ENCODE assay signal across 7 mouse cellular contexts in the genomic region with DNA sequence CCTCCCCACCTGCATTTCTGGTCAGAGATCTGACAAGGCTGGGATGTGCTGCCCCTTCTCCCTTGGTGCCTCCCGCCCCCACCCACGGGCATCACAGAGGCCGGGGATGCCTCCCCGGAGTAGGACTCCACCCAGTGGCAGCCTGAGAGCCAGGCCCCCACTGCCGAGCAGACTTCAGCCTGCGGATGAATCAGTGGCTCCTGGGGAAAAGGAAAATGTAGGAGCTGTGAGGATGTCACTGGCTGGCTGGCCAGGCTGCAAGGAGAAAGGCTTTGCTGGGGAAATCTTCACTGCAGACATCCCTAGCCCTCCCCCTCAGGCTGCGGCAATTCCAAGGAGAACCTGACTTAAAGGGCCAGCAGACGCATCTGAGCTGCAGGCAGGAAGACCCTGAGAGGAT. TPM values are rescaled to one million over a fixed set of nuclear protein-coding genes. Genes with fewer than 3 reads are reported as not detected.
DNase-seq lines count a peak whose midpoint lies in the region; ATAC-seq lines count a peak whose summit lies in the region.

No protein-coding gene starts in this region.

- H3K4me2 ChIP-seq in midbrain, embryonic 14.5 days (ENCODE audit: low read length), result peak overlapping the region; percentile 37
- no peak overlapping the region for H3K4me2 ChIP-seq in midbrain, embryonic 11.5 days
- H3K4me2 ChIP-seq in hindbrain, embryonic 16.5 days (ENCODE audit: low read length), result peak overlapping the region; percentile 32

- 20% methylated on average over 8 of the region's 8 CpGs for WGBS in midbrain, embryonic 14.5 days
- 21% methylated on average over 8 of the region's 8 CpGs for WGBS in midbrain, embryonic 11.5 days
- WGBS in hindbrain, embryonic 16.5 days, result 17% methylated on average over 8 of the region's 8 CpGs

- peak; percentile 63 for DNase-seq in midbrain, embryonic 14.5 days
- DNase-seq in midbrain, embryonic 11.5 days (ENCODE audit: low spot score, missing footprints), result no peak
- DNase-seq in cerebellum, postnatal 36 days, result peak; percentile 48 to 60
- peak; percentile 74 for DNase-seq in right cerebral cortex, postnatal 25 days
- DNase-seq in thymus, postnatal 36 days, result no peak
- DNase-seq in T-cell, adult 2 months (ENCODE audit: low spot score), result no peak

- H3K27ac ChIP-seq in midbrain, embryonic 14.5 days (replicated peaks; ENCODE audit: low read depth, low read length), result peak overlapping the region; percentile 64
- H3K27ac ChIP-seq in midbrain, embryonic 11.5 days (ENCODE audit: low read depth, low read length), result no peak overlapping the region
- H3K27ac ChIP-seq in hindbrain, embryonic 16.5 days (ENCODE audit: low read depth, low read length), result peak overlapping the region; percentile 62

- peaks cover 19% of the 10 kb centered on the region; the same call in 1 of the 2 replicates for H3K36me3 ChIP-seq in midbrain, embryonic 14.5 days (ENCODE audit: control insufficient read depth, insufficient read depth, low read length)
- no peaks in the 10 kb centered on the region for H3K36me3 ChIP-seq in midbrain, embryonic 11.5 days (ENCODE audit: control insufficient read depth, insufficient read depth, low read length)
- no peaks in the 10 kb centered on the region for H3K36me3 ChIP-seq in hindbrain, embryonic 16.5 days (ENCODE audit: control insufficient read depth, insufficient read depth, low read length)

- no peaks in the 10 kb centered on the region for H3K9me3 ChIP-seq in midbrain, embryonic 14.5 days (ENCODE audit: control insufficient read depth, low read length)
- no peaks in the 10 kb centered on the region for H3K9me3 ChIP-seq in midbrain, embryonic 11.5 days (ENCODE audit: control insufficient read depth, low read length)
- H3K9me3 ChIP-seq in hindbrain, embryonic 16.5 days (ENCODE audit: control insufficient read depth, low read length), result no peaks in the 10 kb centered on the region

- peak overlapping the region; percentile 31; the same call in 1 of the 2 replicates for H3K9ac ChIP-seq in midbrain, embryonic 14.5 days (replicated peaks; ENCODE audit: low read length)
- H3K9ac ChIP-seq in midbrain, embryonic 11.5 days (ENCODE audit: low read length), result no peak overlapping the region
- peak overlapping the region; percentile 36 for H3K9ac ChIP-seq in hindbrain, embryonic 16.5 days (ENCODE audit: low read depth, low read length)

- no peak for ATAC-seq in midbrain, embryonic 14.5 days (ENCODE audit: low FRiP score, low TSS enrichment)
- ATAC-seq in midbrain, embryonic 11.5 days (ENCODE audit: low FRiP score), result no peak
- ATAC-seq in hindbrain, embryonic 16.5 days, result peak; percentile 29; the same call in 1 of the 2 replicates

- no peaks in the 10 kb centered on the region for H3K27me3 ChIP-seq in midbrain, embryonic 14.5 days (ENCODE audit: control insufficient read depth, insufficient read depth, low read length)
- no peaks in the 10 kb centered on the region for H3K27me3 ChIP-seq in midbrain, embryonic 11.5 days (ENCODE audit: control insufficient read depth, insufficient read depth, low read length)
- no peaks in the 10 kb centered on the region for H3K27me3 ChIP-seq in hindbrain, embryonic 16.5 days (replicated peaks; ENCODE audit: control insufficient read depth, insufficient read depth, low read length)

- no peak overlapping the region; the same call in 1 of the 2 replicates for H3K4me3 ChIP-seq in midbrain, embryonic 14.5 days (replicated peaks; ENCODE audit: low read depth, low read length)
- no peak overlapping the region for H3K4me3 ChIP-seq in midbrain, embryonic 11.5 days (ENCODE audit: low read depth, low read length)
- H3K4me3 ChIP-seq in hindbrain, embryonic 16.5 days (ENCODE audit: low read length), result peak overlapping the region; percentile 14

- peaks cover 17% of the 10 kb centered on the region for H3K4me1 ChIP-seq in midbrain, embryonic 14.5 days (ENCODE audit: control insufficient read depth, insufficient read depth, low read length)
- peaks cover 6% of the 10 kb centered on the region for H3K4me1 ChIP-seq in midbrain, embryonic 11.5 days (ENCODE audit: control insufficient read depth, insufficient read depth, low read length)
- peaks cover 33% of the 10 kb centered on the region for H3K4me1 ChIP-seq in hindbrain, embryonic 16.5 days (ENCODE audit: control insufficient read depth, insufficient read depth, low read depth, low read length)

RNA-seq across cellular contexts. Expression of a gene that starts 27.7 kb away (rescaled TPM):
- 22.0 and 23.2 TPM in 2 replicates for polyA plus RNA-seq in midbrain, embryonic 14.5 days (2014; fragmentation: Nextera tagmentation; extraction: Ambion mirVana)
- 11.7 and 17.2 TPM in 2 replicates for polyA plus RNA-seq in midbrain, embryonic 11.5 days (2014; fragmentation: Nextera tagmentation; extraction: Ambion mirVana)
- polyA plus RNA-seq in hindbrain, embryonic 16.5 days (2015; fragmentation: Nextera tagmentation; extraction: Ambion mirVana), result 24.1 and 24.4 TPM in 2 replicates

RNA-seq across cellular contexts. Expression of a gene that starts 37.5 kb away (rescaled TPM):
- polyA plus RNA-seq in midbrain, embryonic 14.5 days (2014; fragmentation: Nextera tagmentation; extraction: Ambion mirVana), result 19.4 and 28.7 TPM in 2 replicates
- polyA plus RNA-seq in midbrain, embryonic 11.5 days (2014; fragmentation: Nextera tagmentation; extraction: Ambion mirVana), result 66.8 and 71.7 TPM in 2 replicates
- 22.5 and 24.4 TPM in 2 replicates for polyA plus RNA-seq in hindbrain, embryonic 16.5 days (2015; fragmentation: Nextera tagmentation; extraction: Ambion mirVana)

RNA-seq across cellular contexts. Expression of a gene that starts 40.9 kb away (rescaled TPM):
- polyA plus RNA-seq in midbrain, embryonic 14.5 days (2014; fragmentation: Nextera tagmentation; extraction: Ambion mirVana), result 0.46 and 0.51 TPM in 2 replicates
- polyA plus RNA-seq in midbrain, embryonic 11.5 days (2014; fragmentation: Nextera tagmentation; extraction: Ambion mirVana), result 0.61 and 0.66 TPM in 2 replicates
- polyA plus RNA-seq in hindbrain, embryonic 16.5 days (2015; fragmentation: Nextera tagmentation; extraction: Ambion mirVana), result 0.98 and 1.00 TPM in 2 replicates

RNA-seq across cellular contexts. Expression of a gene that starts 56.2 kb away (rescaled TPM):
- polyA plus RNA-seq in midbrain, embryonic 14.5 days (2014; fragmentation: Nextera tagmentation; extraction: Ambion mirVana), result 0.33 and 0.40 TPM in 2 replicates
- 0.15 TPM in 1 of 2 replicates, not detected in the other for polyA plus RNA-seq in midbrain, embryonic 11.5 days (2014; fragmentation: Nextera tagmentation; extraction: Ambion mirVana)
- 1.7 and 2.1 TPM in 2 replicates for polyA plus RNA-seq in hindbrain, embryonic 16.5 days (2015; fragmentation: Nextera tagmentation; extraction: Ambion mirVana)

Comparison
In these comparisons a context has a peak if more than half of its experiments do, and no peak if none do; other contexts are left out.
1. DNase-seq: peak in midbrain, embryonic 14.5 days (single experiment), cerebellum, postnatal 36 days (2 of 2) and right cerebral cortex, postnatal 25 days (single experiment); none in midbrain, embryonic 11.5 days (single experiment), thymus, postnatal 36 days (0 of 2) and T-cell, adult 2 months (single experiment).